Mouse (Mus musculus) neutrophil, adult 83 days (primary cell): ENCODE data around the gene Mansc4. TPM values are rescaled to one million over a fixed set of nuclear protein-coding genes. Genes with fewer than 3 reads are reported as not detected.

Source experiments
- total RNA-seq, 2 experiments: library from RNA; stranded (reverse); gene quantifications; one replicate each; pipeline ENCODE4 v1.2.4; 2023

The Mansc4 gene
- not detected for total RNA-seq

DNA sequence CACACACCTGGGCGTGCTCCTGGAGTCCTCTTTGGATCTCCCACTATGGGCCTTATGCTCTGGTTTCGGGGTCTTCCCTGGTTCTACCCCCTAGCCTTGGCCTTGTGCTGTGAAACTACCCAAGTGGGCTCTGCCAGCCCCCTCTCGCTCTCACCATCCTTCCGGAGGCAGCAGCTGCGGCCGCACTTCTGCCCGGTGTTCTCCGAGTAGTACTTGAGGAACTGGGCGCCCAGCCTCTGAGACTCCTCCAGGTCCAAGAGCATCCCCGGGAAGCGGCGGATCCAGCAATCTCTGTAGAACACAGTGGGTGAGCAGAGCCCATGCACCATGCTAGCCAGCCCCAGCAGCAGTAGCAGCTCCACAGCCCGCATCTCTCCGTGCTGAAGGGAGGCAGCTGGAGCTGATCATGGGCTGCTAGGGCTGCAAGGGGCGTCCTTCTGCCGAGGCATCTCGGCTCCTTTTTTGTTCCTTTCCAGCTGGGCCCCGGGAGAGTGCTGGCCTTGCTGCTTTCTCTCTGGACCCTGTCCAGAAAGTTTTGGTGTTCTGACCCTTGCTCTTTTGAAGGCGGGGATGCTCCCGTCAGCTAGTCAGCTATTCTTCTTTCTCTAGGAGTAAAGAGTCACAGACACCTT lies at the start of gene Mansc4:
Gene Mansc4 (minus strand): TSS at position 439 of the 632 bp plus-strand sequence.

DNA sequence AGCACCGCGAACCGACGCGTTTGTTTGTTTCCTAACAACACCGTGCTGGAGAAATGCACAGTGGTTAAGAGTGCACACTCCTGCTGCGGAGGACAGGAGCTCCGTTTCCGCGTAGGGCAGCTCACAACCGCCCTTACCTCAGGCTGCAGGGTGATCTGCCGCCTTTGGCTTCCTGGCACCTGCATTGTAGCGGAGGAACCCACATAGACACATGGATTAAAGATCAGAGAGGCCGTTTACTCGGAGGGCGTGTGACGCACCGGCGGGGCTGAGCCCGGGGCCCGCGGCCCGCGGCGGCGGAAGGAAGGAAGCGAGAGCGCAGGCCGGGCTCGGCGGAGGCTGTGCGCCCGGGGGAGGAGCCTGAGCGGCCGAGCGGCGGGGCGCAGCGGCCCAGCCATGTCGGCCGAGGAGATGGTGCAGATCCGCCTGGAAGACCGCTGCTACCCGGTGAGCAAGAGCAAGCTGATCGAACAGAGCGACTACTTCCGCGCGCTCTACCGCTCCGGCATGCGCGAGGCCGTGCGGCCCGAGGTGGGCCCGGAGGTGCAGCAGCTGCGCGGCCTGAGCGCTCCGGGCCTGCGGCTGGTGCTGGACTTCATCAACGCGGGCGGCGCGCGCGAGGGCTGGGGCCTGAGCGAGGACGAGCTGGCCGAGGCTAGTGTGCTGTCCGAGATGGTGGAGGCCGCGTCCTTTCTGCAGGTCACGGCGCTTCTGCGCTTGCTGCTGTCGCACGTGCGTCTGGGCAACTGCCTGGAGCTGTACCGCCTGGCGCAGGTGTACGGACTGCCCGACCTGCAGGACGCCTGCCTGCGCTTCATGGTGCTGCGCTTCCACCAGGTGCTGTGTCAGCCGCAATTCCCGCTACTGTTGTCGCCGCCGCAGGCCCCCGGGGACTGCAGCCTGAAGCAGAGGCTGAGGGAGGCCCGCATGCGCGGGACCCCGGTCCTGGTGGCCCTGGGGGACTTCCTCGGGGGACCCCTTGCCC lies 4.6 kb upstream of the Mansc4 start, which contains the start of gene Klhl42:
Gene Klhl42 (plus strand): TSS at position 244 of the 985 bp plus-strand sequence.

DNA sequence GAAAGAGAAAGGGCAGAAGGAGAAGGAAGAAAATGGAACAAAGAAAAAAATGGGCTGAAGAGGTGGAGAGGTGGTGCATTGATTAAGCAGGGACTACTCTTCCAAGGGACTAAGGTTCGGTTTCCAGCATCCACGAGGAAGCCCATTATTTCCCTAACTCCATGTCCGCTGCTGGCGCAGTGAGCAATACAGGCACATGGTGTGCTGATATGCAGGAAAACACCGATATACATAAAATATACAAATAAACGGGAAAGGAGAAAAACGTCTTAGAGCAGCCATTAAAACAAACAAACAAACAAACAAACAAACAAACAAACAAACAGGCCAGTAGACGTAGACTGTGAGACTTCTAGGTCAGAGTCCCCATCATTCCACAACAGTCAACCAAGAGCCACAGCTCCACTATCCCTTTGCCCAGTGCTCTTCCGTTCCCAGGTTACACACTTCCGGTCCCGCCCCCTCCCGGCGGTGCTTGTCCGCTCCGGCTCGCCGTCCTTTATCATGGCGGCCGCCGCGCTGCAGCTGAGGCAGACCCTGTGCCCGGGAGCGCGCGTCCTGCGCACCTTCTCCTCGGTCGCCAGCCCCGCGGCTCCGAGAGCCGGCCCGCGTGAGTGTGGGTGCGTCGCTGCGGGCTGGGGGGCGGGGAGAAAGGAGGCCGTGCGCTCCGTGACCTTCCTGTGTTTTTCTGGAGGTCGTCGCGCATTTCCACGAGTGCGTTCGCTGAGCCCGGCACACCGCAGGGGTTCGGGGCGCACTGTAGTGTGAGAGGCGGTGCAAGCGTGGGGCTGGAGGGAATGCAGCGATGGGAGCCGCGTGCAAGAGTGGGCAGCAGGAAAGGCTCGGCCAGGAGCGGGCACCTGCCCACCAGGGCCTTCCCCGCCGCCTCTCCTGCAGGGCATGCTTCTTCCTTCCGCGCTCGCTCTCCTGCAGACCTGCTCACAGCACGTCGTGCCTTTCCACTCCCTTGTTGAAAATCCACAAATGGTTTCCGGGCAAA lies 44.2 kb downstream of the Mansc4 start, which contains the start of gene Mrps35:
Gene Mrps35 (plus strand): TSS at position 474 of the 1,000 bp plus-strand sequence.

DNA sequence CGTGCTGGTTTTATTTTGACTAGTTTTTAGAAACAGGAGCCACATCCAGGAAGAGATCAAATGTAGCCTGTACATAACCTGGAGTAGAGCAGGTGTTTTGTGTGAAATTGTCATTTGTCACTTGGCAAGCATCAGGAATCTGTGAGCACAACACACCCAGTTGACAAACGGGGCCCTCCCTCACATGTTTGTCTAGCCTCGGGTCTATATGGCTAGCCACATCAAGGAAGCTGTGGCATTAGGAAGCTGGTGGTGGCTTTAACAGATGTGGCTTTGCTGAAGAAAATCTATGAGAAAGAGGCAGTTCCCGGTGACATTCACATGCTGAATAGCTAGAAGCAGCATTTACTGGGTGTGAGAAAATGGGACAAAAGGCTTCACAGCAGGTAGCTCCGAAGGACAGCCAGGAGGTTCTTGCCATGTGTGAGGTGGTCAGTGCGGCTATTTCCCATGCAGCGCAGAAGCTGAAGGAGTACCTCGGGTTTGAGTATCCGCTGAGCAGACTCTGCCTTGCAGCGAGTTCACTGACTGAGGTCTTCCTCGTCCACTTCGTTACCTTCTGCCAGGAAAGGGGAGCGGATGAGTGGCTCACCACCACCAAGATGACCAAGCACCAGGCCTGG lies 54.4 kb downstream of the Mansc4 start, which contains the start of gene Rep15:
Gene Rep15 (plus strand): TSS at position 282 of the 623 bp plus-strand sequence.

Other genes with a start within 250 kb of the Mansc4 start
- not detected for gene Smco2, start 236.9 kb downstream of the Mansc4 start, total RNA-seq
- 1 to 10 TPM; 2.8 to 6.2 TPM for gene Ppfibp1, start 198.5 kb downstream of the Mansc4 start, total RNA-seq
- not detected for gene 1700034J05Rik, start 132.6 kb downstream of the Mansc4 start, total RNA-seq
- under 1 TPM; 0.40 to 0.48 TPM for gene Rep15, start 54.4 kb downstream of the Mansc4 start, total RNA-seq
- gene Mrps35, start 44.3 kb downstream of the Mansc4 start, total RNA-seq, result 10 to 100 TPM; 27.4 to 28.8 TPM
- 1 to 10 TPM; 3.9 to 6.2 TPM for gene Klhl42, start 4.3 kb upstream of the Mansc4 start, total RNA-seq
- gene Pthlh, start 177.2 kb upstream of the Mansc4 start, total RNA-seq, result not detected